Mouse (Mus musculus): ENCODE measurements at regions not wholly inside any gene's neighbourhood (a gene's known extent, or its start where the extent isn't known, plus 50 kb on each side); places are given as distances from the start of the nearest gene placed in this dataset.

DNA sequence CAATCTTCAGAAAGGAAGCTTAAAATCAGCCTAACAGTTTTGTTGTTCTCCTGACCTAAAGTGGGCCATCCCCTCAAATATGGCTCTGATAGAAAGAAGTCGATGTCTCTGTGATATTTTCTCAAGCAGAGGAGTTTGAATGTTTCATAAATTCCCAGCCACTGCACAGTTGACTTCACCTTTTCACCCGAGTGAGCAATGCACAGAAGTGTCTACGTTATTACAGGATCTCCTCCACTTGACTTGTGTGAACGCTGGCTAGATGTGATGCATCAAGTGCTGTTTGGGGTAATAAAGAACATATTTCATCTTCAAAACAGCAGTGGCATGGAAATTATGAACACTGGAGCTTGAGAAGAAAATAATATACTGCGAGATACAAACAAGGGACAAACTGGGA is 651.9 kb upstream of the Lrrn3 start:
- TF ChIP-seq CTCF (IDR thresholded peaks at IDR 0.05; ENCODE audit: low read depth, low read length) (no peak), GATA1 (IDR thresholded peaks at IDR 0.05; ENCODE audit: borderline replicate concordance, low read length) (no peak), POLR2AphosphoS5 (IDR thresholded peaks at IDR 0.05; ENCODE audit: insufficient replicate concordance, low read depth, low read length) (no peak), TAL1 (conservative IDR thresholded peaks at IDR 0.05; ENCODE audit: low read depth, low read length) (no peak), GATA2 (IDR thresholded peaks at IDR 0.05; ENCODE audit: borderline replicate concordance, low read depth, low read length) (no peak)
